Mouse (Mus musculus): ENCODE results near the gene Hoxa4. TPM values are rescaled to one million over a fixed set of nuclear protein-coding genes. Genes with fewer than 3 reads are reported as not detected.

The Hoxa4 gene
- total and polyA plus RNA-seq, 3 experiments = 0.19 TPM; not detected in 2

DNA sequence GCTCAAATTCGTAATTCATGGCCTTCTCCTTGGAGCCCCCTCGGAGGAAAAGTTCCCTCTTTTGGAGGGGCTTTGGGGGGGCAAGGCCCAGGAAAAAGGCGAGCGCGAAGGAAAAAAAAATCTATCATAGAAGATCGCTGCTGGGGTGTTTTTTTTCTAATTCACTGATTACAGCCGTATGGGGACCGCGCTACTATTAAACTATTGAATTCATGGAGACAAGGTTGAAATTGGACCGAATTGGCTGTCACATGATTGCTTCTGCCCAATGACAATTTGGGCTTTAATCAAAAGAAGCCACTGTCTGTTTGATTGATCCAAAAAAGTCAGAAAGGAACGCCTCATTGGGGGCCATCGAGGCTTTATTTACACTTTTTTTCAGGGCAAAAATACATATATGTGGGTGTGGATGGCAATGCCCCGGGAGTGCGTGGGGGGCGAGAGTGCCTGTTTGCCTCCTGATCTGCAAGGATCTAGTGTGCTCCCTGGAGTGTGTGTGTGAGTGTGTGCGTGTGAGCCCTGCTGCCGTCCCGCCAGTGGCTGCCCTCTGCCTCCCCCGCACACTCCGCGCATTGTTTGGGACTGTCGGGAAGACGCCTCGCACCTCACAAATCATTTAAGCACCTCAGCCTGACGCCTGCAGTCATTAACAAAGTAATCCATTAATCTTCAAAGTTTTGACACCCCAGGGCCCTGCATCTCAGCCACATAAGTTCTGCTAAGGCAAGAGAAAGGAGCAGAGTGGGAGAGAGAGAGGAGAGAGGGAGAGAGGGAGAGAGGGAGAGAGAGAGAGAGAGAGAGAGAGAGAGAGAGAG, 26.7 kb downstream of the Hoxa4 start, which contains the start of gene Hoxa2 (continued):
- no peak for TF ChIP-seq ZNF384 (IDR thresholded peaks at IDR 0.05; ENCODE audit: low read depth, low read length)

DNA sequence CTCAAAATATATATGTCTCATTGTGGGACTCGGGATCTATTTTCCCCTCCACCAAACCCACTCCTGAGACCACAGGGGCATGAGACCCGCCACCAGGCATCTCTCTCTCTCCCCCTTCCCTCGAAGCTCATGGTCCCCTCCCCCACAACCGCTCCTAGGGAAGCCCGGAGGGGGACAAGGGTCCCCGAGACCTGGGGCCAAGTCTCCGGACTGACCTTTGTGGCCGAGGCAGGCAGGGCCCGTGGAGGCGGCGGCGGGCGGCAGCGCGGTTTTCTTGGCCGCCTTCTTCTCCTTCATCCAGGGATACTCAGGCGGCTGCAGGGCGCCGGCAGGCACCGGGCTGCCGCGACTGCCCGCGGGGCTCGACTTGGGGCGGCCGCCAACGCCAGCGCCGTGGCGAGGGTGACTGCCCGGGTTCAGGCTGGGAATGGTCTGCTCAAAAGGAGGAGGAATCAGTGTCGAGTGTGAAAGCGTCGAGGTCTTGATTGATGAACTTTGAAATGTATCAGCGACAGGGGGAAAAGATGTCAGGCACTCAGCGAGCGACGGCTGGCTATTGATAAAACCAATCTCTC, 27.4 kb downstream of the Hoxa4 start:
- DNase-seq (ENCODE audit: extremely low read depth) = no peak
- no peak overlapping the region for H3K9ac ChIP-seq (ENCODE audit: insufficient read depth, low read depth)
- dilution Hi-C loops (cut with MboI; ENCODE audit: extremely low pct_ligation_motif_present, extremely low pct_unique_long_range_greater_than_20kb, low sequenced_read_pairs) (no loop called here), in situ Hi-C loops (cut with MboI; ENCODE audit: low pct_ligation_motif_present, low pct_unique_long_range_greater_than_20kb, low sequenced_read_pairs) (no loop called here)
- no peaks in the 10 kb centered on the region for H3K9me3 ChIP-seq (replicated peaks; ENCODE audit: low read length)
- H3K27ac ChIP-seq (ENCODE audit: insufficient read depth, low read depth) = no peak overlapping the region
- no peak overlapping the region for H3K4me2 ChIP-seq (ENCODE audit: insufficient read depth, low read depth, poor library complexity, severe bottlenecking)
- peaks cover 0 to 10% of the 10 kb centered on the region in 2 experiments; a peak in 2 of 4 replicates for H3K4me1 ChIP-seq (ENCODE audit: control insufficient read depth in 1 of 2, insufficient read depth in 2 of 2)
- H3K79me2 ChIP-seq (replicated peaks; ENCODE audit: control insufficient read depth, extremely low read depth, insufficient read depth, poor library complexity, severe bottlenecking) = peaks cover 4% of the 10 kb centered on the region; the same call in 1 of the 2 replicates
- TF ChIP-seq UBTF (IDR thresholded peaks at IDR 0.05; ENCODE audit: low read depth, low read length) (no peak), MEF2A (IDR thresholded peaks at IDR 0.05; ENCODE audit: borderline replicate concordance, low read depth, low read length) (no peak), USF2 (conservative IDR thresholded peaks at IDR 0.05; ENCODE audit: low read depth, low read length) (no peak), RAD21 (IDR thresholded peaks at IDR 0.05; ENCODE audit: low read depth, low read length) (no peak), TCF12 (IDR thresholded peaks at IDR 0.05; ENCODE audit: low read depth, low read length) (no peak)
- H3K36me3 ChIP-seq (replicated peaks in 1 of 2; ENCODE audit: control insufficient read depth in 1 of 2, insufficient read depth in 1 of 2, low read length in 1 of 2) = peaks cover 6 to 46% of the 10 kb centered on the region in 2 experiments
- H3K4me3 ChIP-seq (replicated peaks in 1 of 3; ENCODE audit: low read depth in 2 of 3, low read length in 2 of 3, poor library complexity in 1 of 3) = no peak overlapping the region
- no peaks in the 10 kb centered on the region for H3K27me3 ChIP-seq (replicated peaks)

DNA sequence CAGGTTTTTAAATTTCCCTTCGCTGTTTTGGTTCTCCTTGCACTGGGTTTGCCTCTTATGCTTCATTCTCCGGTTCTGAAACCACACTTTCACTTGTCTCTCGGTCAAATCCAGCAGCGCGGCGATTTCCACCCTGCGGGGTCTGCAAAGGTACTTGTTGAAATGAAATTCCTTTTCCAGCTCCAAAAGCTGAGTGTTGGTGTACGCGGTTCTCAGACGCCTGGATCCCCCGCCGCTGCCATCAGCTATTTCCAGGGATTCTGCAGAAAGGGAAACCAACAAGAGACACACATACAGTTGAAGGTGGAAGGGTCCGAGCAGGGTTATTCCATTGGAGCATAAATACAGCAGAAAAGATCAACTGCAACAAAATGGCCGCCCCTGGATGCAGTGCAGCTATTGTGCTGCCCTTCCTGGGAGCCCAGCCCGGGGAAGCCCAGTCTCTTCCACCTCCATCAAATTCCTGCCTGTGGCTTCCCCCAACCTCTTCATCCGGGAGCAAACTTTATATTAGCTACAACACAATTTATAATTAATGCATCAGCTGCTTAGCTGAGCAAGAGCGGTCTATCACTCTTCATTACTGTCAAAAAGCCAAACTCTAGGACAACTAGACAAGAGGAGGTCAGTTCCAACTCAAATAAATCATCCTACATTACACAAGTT, 28.1 kb downstream of the Hoxa4 start:
- Histone ChIP-seq H3K4me3 (replicated peaks in 1 of 3; ENCODE audit: low read depth in 2 of 3, low read length in 2 of 3, poor library complexity in 1 of 3) (no peak overlapping the region), H3K27ac (ENCODE audit: insufficient read depth, low read depth) (no peak overlapping the region), H3K9ac (ENCODE audit: insufficient read depth, low read depth) (no peak overlapping the region), H3K79me2 (replicated peaks; ENCODE audit: control insufficient read depth, extremely low read depth, insufficient read depth, poor library complexity, severe bottlenecking) (peaks cover 7% of the 10 kb centered on the region; the same call in 1 of the 2 replicates), H3K9me3 (replicated peaks; ENCODE audit: low read length) (no peaks in the 10 kb centered on the region), H3K27me3 (replicated peaks) (no peaks in the 10 kb centered on the region), H3K36me3 (replicated peaks in 1 of 2; ENCODE audit: control insufficient read depth in 1 of 2, insufficient read depth in 1 of 2, low read length in 1 of 2) (peaks cover 6 to 43% of the 10 kb centered on the region in 2 experiments), H3K4me1 (ENCODE audit: control insufficient read depth in 1 of 2, insufficient read depth in 2 of 2) (peaks cover 0 to 10% of the 10 kb centered on the region in 2 experiments; a peak in 2 of 4 replicates), H3K4me2 (ENCODE audit: insufficient read depth, low read depth, poor library complexity, severe bottlenecking) (no peak overlapping the region)
- DNase-seq (ENCODE audit: extremely low read depth) = no peak
- dilution Hi-C loops (cut with MboI; ENCODE audit: extremely low pct_ligation_motif_present, extremely low pct_unique_long_range_greater_than_20kb, low sequenced_read_pairs) = no loop called here
- in situ Hi-C loops (cut with MboI; ENCODE audit: low pct_ligation_motif_present, low pct_unique_long_range_greater_than_20kb, low sequenced_read_pairs) = no loop called here
- TF ChIP-seq MAX (IDR thresholded peaks at IDR 0.05; ENCODE audit: low read length) (no peak), ETS1 (conservative IDR thresholded peaks at IDR 0.05; ENCODE audit: low read depth, low read length) (no peak), NRF1 (IDR thresholded peaks at IDR 0.05; ENCODE audit: low read depth, low read length) (no peak), ZKSCAN1 (IDR thresholded peaks at IDR 0.05; ENCODE audit: borderline replicate concordance, low read depth, low read length) (no peak), PAX5 (IDR thresholded peaks at IDR 0.05; ENCODE audit: low read length) (no peak), CHD2 (IDR thresholded peaks at IDR 0.05; ENCODE audit: low read length) (no peak), RAD21 (IDR thresholded peaks at IDR 0.05; ENCODE audit: low read depth, low read length) (no peak), KAT2A (IDR thresholded peaks at IDR 0.05; ENCODE audit: insufficient replicate concordance, low read length) (no peak)

All from CH12.LX (cell line).